Mouse (Mus musculus) midbrain, embryonic 11.5 days (tissue): Measurements from ENCODE around the gene Mrpl24. TPM values are rescaled to one million over a fixed set of nuclear protein-coding genes. Genes with fewer than 3 reads are reported as not detected.
"Not testable (repeated sequence)": the region's sequence is repeated elsewhere in the genome, so short reads cannot be mapped to it uniquely, and the experiment has no call there.

Experiments used
- ATAC-seq: fragments of 200-750 bp; cut with Nextera tagmentation; 2 replicates; pipeline ENCODE4 v1.8.0; 2017; ENCODE audit warnings: moderate TSS enrichment, moderate library complexity; ENCODE audit not compliant: low FRiP score
- DNase-seq: peaks from one replicate; pipeline ENCODE4 v3.0.0; 2015; ENCODE audit warnings: low spot score; ENCODE audit errors: missing footprints
- H3K27ac ChIP-seq: fragments of 300-500 bp; sonication (generic); 2 replicates; pipeline ENCODE4 v1.5.1; 2014; ENCODE audit warnings: low read depth, low read length
- H3K27me3 ChIP-seq: fragments of 300-500 bp; sonication (generic); 2 replicates; pipeline ENCODE4 v1.6.1; 2014; ENCODE audit warnings: mild to moderate bottlenecking, low read length, moderate library complexity, mixed read lengths; ENCODE audit not compliant: control insufficient read depth, insufficient read depth
- H3K36me3 ChIP-seq: fragments of 300-500 bp; sonication (generic); 2 replicates; pipeline ENCODE4 v1.6.1; 2014; ENCODE audit warnings: mild to moderate bottlenecking, low read length, moderate library complexity, mixed read lengths; ENCODE audit not compliant: control insufficient read depth, insufficient read depth
- H3K4me1 ChIP-seq: fragments of 300-500 bp; sonication (generic); 2 replicates; pipeline ENCODE4 v1.6.1; 2014; ENCODE audit warnings: low read length; ENCODE audit not compliant: control insufficient read depth, insufficient read depth
- H3K4me2 ChIP-seq: fragments of 300-500 bp; sonication (generic); 2 replicates; pipeline ENCODE4 v1.6.1; 2014; ENCODE audit warnings: mild to moderate bottlenecking, moderate library complexity
- H3K4me3 ChIP-seq: fragments of 300-500 bp; sonication (generic); 2 replicates; pipeline ENCODE4 v1.5.1; 2014; ENCODE audit warnings: low read depth, low read length
- H3K9ac ChIP-seq: fragments of 300-500 bp; sonication (generic); 2 replicates; pipeline ENCODE4 v1.6.1; 2014; ENCODE audit warnings: low read length
- H3K9me3 ChIP-seq: fragments of 300-500 bp; sonication (generic); 2 replicates; pipeline ENCODE4 v1.6.1; 2016; ENCODE audit warnings: low read length; ENCODE audit not compliant: control insufficient read depth
- WGBS: fragments of 180-500 bp; shearing (Covaris S2); extraction: QIAGEN DNeasy Blood & Tissue Kit; methylation state at CpG from one replicate; pipeline ENCODE4 v1.1.7; 2014; 5-methylcytosine and 5-hydroxymethylcytosine counted together
- polyA plus RNA-seq: library from polyadenylated mRNA; unstranded; fragments of >200 nt; fragmentation: Nextera tagmentation; extraction: Ambion mirVana; gene quantifications from 2 replicates; pipeline ENCODE4 v1.2.1, GENCODE M21; 2014

Mrpl24 gene
- polyA plus RNA-seq, 1 experiment from 2014 or later: 73.9 TPM

DNA sequence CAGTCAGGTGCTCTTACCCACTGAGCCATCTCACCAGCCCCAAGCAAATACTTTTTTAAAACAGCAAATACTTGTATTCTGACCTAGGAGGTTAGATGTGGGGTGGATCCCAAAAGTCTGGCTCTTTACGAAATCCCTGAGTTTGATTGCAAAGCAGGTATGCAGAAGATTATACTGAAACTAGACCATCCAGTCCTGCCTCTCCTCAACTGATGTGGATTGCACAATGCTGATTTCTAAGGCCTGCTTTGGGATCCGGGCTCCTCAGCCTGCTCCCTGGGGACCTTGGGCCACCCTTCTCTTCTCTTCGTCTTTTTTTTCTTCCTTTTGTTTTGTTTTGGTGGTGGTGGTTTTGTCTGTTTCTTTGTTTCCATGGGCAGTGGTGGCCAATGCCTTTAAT is 27.8 kb upstream of the Mrpl24 start:
- Histone ChIP-seq H3K36me3 (no peaks in the 10 kb centered on the region), H3K27ac (no peak overlapping the region), H3K9ac (no peak overlapping the region), H3K4me1 (no peaks in the 10 kb centered on the region), H3K27me3 (no peaks in the 10 kb centered on the region), H3K4me3 (no peak overlapping the region), H3K9me3 (no peaks in the 10 kb centered on the region), H3K4me2 (no peak overlapping the region)
- ATAC-seq: no peak
- DNase-seq: no peak
- WGBS: 44% methylated on average over 3 of the region's 3 CpGs

DNA sequence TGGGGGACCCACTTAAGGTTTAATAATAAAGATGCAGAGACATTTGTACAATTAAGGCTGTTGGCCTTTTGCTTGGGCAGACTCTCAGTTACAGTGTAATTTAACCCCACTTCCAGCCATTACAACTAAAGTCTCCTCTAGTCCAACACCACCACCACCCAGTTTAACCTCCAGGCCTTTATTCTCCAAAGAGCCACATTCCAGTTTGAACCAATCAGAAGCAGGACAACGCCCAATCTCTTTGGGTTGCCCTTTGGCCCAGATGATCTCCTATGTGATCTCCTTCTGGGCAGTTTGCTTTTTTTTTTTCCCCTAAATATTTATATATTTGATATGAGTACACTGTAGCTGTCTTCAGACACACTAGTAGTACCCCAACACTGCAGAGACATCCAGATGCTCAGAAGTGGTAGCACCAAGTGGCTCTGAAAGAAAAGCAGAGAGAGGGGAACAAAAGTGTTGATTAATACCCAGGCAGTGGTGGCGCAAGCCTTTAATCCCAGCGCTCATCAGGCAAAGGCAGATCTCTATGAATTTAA is 25.9 kb upstream of the Mrpl24 start:
- no peak overlapping the region for H3K9ac ChIP-seq
- H3K27ac ChIP-seq: no peak overlapping the region
- H3K27me3 ChIP-seq: no peaks in the 10 kb centered on the region
- no peak for ATAC-seq
- no peaks in the 10 kb centered on the region for H3K9me3 ChIP-seq
- 65% methylated on average over 3 of the region's 3 CpGs for WGBS
- peak; percentile 57 for DNase-seq
- H3K4me2 ChIP-seq: no peak overlapping the region
- H3K4me3 ChIP-seq: no peak overlapping the region
- H3K36me3 ChIP-seq: no peaks in the 10 kb centered on the region
- H3K4me1 ChIP-seq: no peaks in the 10 kb centered on the region

DNA sequence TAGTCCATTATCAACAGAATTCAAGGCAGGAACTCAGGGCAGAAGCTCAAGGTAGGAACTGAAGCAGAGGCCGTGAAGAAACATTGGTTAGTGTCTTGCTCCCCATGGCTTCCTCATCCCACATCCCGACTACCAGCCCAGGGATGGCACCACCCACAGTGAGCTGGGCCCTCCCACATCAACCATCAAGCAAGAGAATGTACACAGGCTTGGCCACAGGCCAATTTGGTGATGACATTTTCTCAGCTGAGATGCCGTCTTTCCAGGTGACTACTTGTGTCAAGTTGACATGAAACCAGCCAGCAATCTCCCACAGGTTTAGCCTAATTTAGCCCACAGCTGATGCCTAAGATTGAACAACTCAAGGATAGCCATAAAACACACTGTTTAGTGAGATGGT is 20.0 kb upstream of the Mrpl24 start:
- no peak overlapping the region for H3K27ac ChIP-seq
- DNase-seq (peak; percentile 62), ATAC-seq (no peak)
- no peaks in the 10 kb centered on the region for H3K9me3 ChIP-seq
- no peak overlapping the region for H3K4me2 ChIP-seq
- H3K27me3 ChIP-seq: no peaks in the 10 kb centered on the region
- H3K4me1 ChIP-seq: no peaks in the 10 kb centered on the region
- H3K36me3 ChIP-seq: no peaks in the 10 kb centered on the region
- H3K4me3 ChIP-seq: no peak overlapping the region
- WGBS: 72% methylated on average over 3 of the region's 3 CpGs
- H3K9ac ChIP-seq: no peak overlapping the region

DNA sequence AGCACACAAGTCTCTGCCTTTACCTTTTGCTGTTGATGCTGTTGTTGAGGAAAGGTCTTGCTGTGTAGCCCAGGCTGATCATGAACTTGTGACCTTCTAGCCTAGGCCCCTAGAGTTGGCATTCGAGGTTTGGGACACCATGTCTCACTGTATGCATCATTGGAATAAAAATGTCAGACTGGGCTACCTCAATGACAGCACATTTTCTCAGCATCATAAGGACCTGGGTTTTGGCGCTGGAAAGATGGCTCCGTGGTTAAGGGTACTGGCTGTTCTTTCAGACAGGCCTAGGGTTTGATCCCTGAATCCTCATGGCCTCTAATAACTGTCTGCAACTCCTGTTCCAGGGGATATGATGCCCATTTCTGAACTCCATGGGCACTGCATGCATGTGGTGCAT is 19.5 kb upstream of the Mrpl24 start:
- no peak overlapping the region for H3K27ac ChIP-seq

DNA sequence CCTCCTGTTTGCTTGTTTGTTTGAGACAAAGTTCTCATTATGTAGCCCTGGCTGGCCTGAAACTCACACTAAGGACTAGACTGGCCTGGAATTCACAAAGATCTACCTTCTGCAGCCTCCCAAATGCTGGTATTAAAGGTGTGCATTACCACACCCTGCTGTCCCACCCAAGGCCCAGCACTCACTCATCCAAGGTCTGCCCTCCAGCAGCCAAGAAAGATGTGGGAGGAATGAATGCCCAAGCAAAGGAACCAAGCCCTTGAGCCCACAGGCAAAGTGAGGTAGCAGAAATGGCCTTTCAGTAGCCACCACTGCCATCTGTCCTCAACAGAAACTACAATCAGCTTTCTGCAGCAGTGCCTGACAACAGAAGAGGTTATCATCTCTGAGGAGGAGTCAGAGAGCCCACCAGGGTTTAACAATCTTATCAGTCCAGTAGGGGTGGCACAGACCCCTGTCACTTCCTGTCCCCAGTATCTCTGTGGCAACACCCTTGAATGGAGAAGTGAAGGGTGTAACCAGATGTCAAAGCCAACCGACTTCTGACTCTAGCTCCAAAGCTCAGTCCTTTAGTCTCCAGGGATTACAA is 18.2 kb upstream of the Mrpl24 start:
- H3K36me3 ChIP-seq: no peaks in the 10 kb centered on the region
- no peak overlapping the region for H3K27ac ChIP-seq
- 60% methylated on average over 1 of the region's 1 CpGs for WGBS
- no peak overlapping the region for H3K9ac ChIP-seq
- H3K9me3 ChIP-seq: no peaks in the 10 kb centered on the region
- ATAC-seq: no peak
- DNase-seq: peak; percentile 41
- no peaks in the 10 kb centered on the region for H3K27me3 ChIP-seq
- H3K4me2 ChIP-seq: no peak overlapping the region
- no peak overlapping the region for H3K4me3 ChIP-seq
- H3K4me1 ChIP-seq: no peaks in the 10 kb centered on the region; the same call in 1 of the 2 replicates

More for the DNA sequence above, 19.5 kb upstream of the Mrpl24 start:
- peak; percentile 60 for DNase-seq
- no peak for ATAC-seq
- H3K9ac ChIP-seq: no peak overlapping the region
- no peak overlapping the region for H3K4me2 ChIP-seq
- 75% methylated on average over 3 of the region's 3 CpGs for WGBS
- H3K4me3 ChIP-seq: no peak overlapping the region
- H3K27me3 ChIP-seq: no peaks in the 10 kb centered on the region
- no peaks in the 10 kb centered on the region for H3K4me1 ChIP-seq
- H3K36me3 ChIP-seq: no peaks in the 10 kb centered on the region
- no peaks in the 10 kb centered on the region for H3K9me3 ChIP-seq

DNA sequence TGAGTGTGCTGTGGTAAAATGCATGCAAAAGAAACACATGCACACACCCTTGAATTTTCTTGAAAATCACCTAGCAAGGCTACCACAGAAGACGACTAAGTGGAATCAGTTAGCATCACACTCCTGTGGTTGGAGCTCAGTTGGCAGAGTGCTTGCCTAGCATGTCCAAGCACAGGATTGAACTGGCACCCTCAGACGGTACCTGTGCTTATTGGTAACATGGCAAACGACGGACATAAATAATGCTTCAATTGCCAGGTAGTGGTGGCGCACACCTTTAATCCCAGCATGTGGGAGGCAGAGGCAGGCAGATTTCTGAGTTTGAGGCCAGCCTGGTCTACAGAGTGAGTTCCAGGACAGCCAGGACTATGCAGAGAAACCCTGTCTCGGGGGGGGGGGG is 17.3 kb upstream of the Mrpl24 start:
- not testable (repeated sequence) for H3K9ac ChIP-seq, DNase-seq, H3K4me2 ChIP-seq, H3K27ac ChIP-seq, H3K9me3 ChIP-seq, H3K27me3 ChIP-seq, ATAC-seq, H3K4me3 ChIP-seq, H3K4me1 ChIP-seq, H3K36me3 ChIP-seq
- WGBS: 93% methylated on average over 5 of the region's 6 CpGs

DNA sequence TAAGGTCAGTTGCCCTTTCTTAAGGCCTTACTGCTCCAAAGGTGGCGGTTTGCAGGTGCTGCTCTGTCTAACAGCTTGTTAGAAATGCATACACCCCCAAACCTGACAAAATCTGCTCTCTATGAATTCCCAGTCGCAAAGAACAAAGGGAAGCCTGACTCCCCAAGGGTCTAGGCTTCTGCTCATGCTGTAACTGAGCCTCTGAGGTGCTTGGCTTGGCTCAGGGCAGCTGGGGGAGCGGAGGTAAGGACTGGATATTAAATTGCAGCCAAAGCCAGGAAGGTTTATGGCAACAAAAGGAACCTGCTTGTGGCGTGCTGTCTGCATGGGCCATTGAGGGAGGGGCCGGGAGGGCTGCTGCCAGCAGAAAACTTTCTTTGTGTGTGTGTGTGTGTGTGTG is 15.5 kb upstream of the Mrpl24 start:
- no peak overlapping the region for H3K27ac ChIP-seq
- H3K9ac ChIP-seq: no peak overlapping the region
- no peak overlapping the region for H3K4me2 ChIP-seq
- peak; percentile 67 for DNase-seq
- no peak for ATAC-seq
- H3K4me3 ChIP-seq: no peak overlapping the region
- H3K4me1 ChIP-seq: peaks cover 16% of the 10 kb centered on the region
- no peaks in the 10 kb centered on the region for H3K36me3 ChIP-seq
- no peaks in the 10 kb centered on the region for H3K9me3 ChIP-seq
- no peaks in the 10 kb centered on the region for H3K27me3 ChIP-seq
- WGBS: 54% methylated on average over 5 of the region's 5 CpGs

DNA sequence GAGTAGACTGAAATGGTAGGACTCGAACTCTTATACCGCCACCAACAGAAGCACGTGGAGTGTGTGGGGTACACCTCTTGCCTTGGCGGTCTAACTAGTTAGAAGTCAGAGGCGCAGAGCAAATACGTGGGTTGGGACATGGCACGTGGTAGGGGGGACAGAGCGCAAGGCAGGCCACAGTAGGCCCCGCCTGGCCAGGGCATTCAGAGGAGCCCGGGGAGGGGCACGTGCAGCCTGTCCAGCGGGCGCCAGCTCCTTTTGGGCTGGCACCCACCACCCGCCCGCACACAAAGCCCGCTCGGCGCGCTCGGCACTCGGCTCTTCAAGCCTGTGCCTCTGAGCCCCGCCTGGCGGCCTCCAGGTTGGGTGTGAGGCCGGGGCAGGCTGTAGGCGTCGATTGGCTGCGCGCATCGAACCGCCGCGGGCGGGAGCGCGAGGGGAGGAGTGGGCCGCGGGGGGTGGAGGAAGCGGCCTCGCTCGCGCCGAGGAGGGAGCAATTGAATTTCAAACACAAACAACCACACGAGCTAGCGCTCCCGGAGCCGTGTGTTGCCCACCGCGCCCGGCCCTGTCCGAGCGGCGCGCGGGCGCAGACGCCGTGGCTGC is 13.3 kb upstream of the Mrpl24 start, which contains the start of gene Hdgf:
Hdgf (plus strand) TSS at position 442 of the 606 bp plus-strand sequence.
- DNase-seq: peak; percentile 99
- Histone ChIP-seq H3K36me3 (no peaks in the 10 kb centered on the region), H3K27me3 (no peaks in the 10 kb centered on the region), H3K4me1 (peaks cover 32% of the 10 kb centered on the region), H3K27ac (peak within 1 kb of the TSS; percentile 83), H3K9ac (peak within 1 kb of the TSS; percentile 98), H3K4me3 (peak within 1 kb of the TSS; percentile 100), H3K4me2 (peak within 1 kb of the TSS; percentile 83), H3K9me3 (no peaks in the 10 kb centered on the region)
- peak; percentile 96 for ATAC-seq
- WGBS: under 1% methylated on average over 55 of the region's 57 CpGs

DNA sequence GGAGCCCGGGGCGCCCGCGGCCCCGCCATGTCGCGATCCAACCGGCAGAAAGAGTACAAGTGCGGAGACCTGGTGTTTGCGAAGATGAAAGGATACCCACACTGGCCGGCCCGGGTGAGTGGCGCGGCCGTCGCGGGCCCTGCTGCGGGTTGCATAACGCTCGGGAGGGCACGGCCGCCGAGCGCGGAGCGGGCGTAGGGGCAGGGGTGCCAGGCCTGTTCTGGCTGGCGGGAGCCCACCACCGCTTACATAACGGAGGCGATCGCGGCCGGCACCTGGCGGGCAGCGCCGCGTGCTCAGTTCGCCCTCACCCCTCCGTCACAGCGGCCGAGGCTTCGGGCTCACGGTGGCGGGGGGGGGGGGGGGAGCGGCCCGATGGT is 12.7 kb upstream of the Mrpl24 start:
- Histone ChIP-seq H3K9me3 (no peaks in the 10 kb centered on the region), H3K4me3 (peak overlapping the region; percentile 100), H3K36me3 (no peaks in the 10 kb centered on the region), H3K4me2 (peak overlapping the region; percentile 83), H3K27ac (peak overlapping the region; percentile 83), H3K4me1 (peaks cover 33% of the 10 kb centered on the region), H3K9ac (peak overlapping the region; percentile 98), H3K27me3 (no peaks in the 10 kb centered on the region)
- 0% methylated on average over 43 of the region's 47 CpGs for WGBS
- DNase-seq: peak; percentile 94
- ATAC-seq: peak; percentile 18
